Mouse (Mus musculus) ES-E14 (cell line): ENCODE results near the gene Pax4. TPM values are rescaled to one million over a fixed set of nuclear protein-coding genes. Genes with fewer than 3 reads are reported as not detected.
A peak's percentile ranks its signal among the peaks of the same experiment; 100 is the strongest.

ENCODE experiments used
- DNase-seq: peaks from one replicate; pipeline ENCODE4 v3.0.0-alpha.2; 2013; ENCODE audit warnings: low read depth, low spot score
- H3K27ac ChIP-seq: 2 replicates; pipeline ENCODE4 v1.5.1; 2012; ENCODE audit warnings: low read depth, mild to moderate bottlenecking, low read length, moderate library complexity, mixed read lengths; ENCODE audit not compliant: poor library complexity, insufficient read depth, severe bottlenecking
- H3K36me3 ChIP-seq: 2 replicates; pipeline ENCODE4 v1.6.1; 2012; ENCODE audit warnings: mild to moderate bottlenecking, low read length, moderate library complexity, mixed read lengths; ENCODE audit not compliant: control insufficient read depth, poor library complexity, insufficient read depth, severe bottlenecking
- H3K4me1 ChIP-seq, 2 experiments: fragments of 150-350 bp in 1 of 2; sonication (generic) in 1 of 2; 2 replicates each; pipeline ENCODE4 v1.6.1; 2012; ENCODE audit warnings: low read length in 2 of 2, mild to moderate bottlenecking in 1 of 2, mixed read lengths in 1 of 2; ENCODE audit not compliant: control insufficient read depth in 2 of 2, insufficient read depth in 2 of 2, poor library complexity in 1 of 2
- H3K4me3 ChIP-seq, 2 experiments: fragments of 150-350 bp in 1 of 2; sonication (generic) in 1 of 2; 2 replicates each; pipeline ENCODE4 v1.5.1; 2012; ENCODE audit warnings: low read length in 2 of 2, low read depth in 1 of 2, mild to moderate bottlenecking in 1 of 2, mixed read lengths in 1 of 2; ENCODE audit not compliant: insufficient read depth in 1 of 2, poor library complexity in 1 of 2, severe bottlenecking in 1 of 2
- H3K9ac ChIP-seq: 2 replicates; pipeline ENCODE4 v1.6.1; 2012; ENCODE audit warnings: low read depth, mild to moderate bottlenecking, low read length, mixed read lengths; ENCODE audit not compliant: poor library complexity, insufficient read depth, severe bottlenecking
- H3K9me3 ChIP-seq: fragments of 150-350 bp; sonication (generic); 2 replicates; pipeline ENCODE4 v1.6.1; 2012; ENCODE audit warnings: low read depth, mild to moderate bottlenecking, low read length; ENCODE audit not compliant: control insufficient read depth, insufficient read depth
- CHD2 ChIP-seq: IDR thresholded peaks from 2 replicates; pipeline ENCODE4 v1.6.1; 2014; ENCODE audit warnings: mild to moderate bottlenecking, low read depth, low read length, inconsistent platforms
- HCFC1 ChIP-seq: IDR thresholded peaks from 2 replicates; pipeline ENCODE4 v1.6.1; 2012; ENCODE audit warnings: low read length, inconsistent platforms, borderline replicate concordance; ENCODE audit not compliant: insufficient read depth
- MAFK ChIP-seq: IDR thresholded peaks from 2 replicates; pipeline ENCODE4 v1.6.1; 2014; ENCODE audit warnings: mild to moderate bottlenecking, low read depth, low read length, inconsistent platforms; ENCODE audit not compliant: insufficient read depth
- ZC3H11A ChIP-seq: IDR thresholded peaks from 2 replicates; pipeline ENCODE4 v1.6.1; 2012; ENCODE audit warnings: low read depth, mild to moderate bottlenecking, inconsistent platforms, low read length, borderline replicate concordance
- ZNF384 ChIP-seq: IDR thresholded peaks from 2 replicates; pipeline ENCODE4 v1.6.1; 2012; ENCODE audit warnings: low read depth, low read length, inconsistent platforms
- in situ Hi-C, 2 experiments: fragments of 600-800 bp; cut with MboI; formaldehyde crosslinking; loops; one replicate each; pipeline ENCODE4 v1.15.1; 2025; ENCODE audit warnings: low sequenced_read_pairs in 2 of 2, inconsistent platforms in 1 of 2; ENCODE audit not compliant: unreplicated experiment in 2 of 2
- total RNA-seq: library from RNA; depleted of rRNA; stranded (reverse); fragments of 300-350 nt; gene quantifications from 2 replicates; pipeline ENCODE4 v1.2.3, GENCODE M21; 2012

Pax4 gene
- total RNA-seq, 1 experiment: not detected

GRCm38 (mm10) chr6:28431538-28431855 is 17.7 kb downstream of the Pax4 start:
- no peaks in the 10 kb centered on the region for H3K36me3 ChIP-seq
- in situ Hi-C loops: no loop called here
- DNase-seq: no peak
- no peaks in the 10 kb centered on the region for H3K9me3 ChIP-seq
- no peaks in the 10 kb centered on the region for H3K4me1 ChIP-seq
- H3K9ac ChIP-seq: no peak overlapping the region
- H3K4me3 ChIP-seq: no peak overlapping the region
- TF ChIP-seq ZNF384 (no peak), HCFC1 (no peak), CHD2 (no peak), ZC3H11A (no peak), MAFK (no peak)
- H3K27ac ChIP-seq: no peak overlapping the region

DNA sequence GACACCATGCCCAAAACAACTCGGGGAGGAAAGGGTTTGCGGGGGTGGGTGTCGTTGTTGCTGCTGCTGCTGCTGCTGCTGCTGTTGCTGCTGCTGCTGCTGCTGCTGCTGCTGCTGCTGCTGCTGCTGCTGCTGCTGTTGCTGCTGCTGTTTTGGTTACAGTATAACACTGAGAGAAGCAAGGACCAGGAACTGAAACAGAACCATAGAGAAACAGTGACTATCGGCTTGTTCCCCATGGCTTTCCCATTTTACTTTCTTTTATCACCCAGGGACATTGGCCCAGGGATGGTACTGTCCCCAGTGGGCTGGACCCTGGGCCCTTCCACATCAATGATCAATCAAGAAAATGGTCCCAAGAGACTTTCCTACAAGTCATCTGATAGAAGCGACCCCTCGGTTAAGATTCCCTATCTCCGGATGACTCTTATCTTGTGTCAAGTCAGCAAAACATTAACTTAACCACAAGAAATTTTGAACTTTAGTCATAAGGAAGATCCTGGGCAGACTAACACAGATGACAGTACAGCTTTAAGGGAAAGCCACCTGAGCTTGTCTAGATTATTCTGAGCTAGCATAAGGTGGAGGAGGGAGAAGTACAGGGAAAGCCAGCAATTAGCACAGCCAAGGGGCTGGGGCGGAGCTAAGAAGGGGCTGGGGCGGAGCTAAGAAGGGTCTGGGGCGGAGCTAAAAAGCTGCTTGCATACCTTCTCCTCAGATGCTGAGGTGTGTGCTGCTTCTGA is 18.2 kb downstream of the Pax4 start:
- H3K9me3 ChIP-seq: no peaks in the 10 kb centered on the region
- H3K36me3 ChIP-seq: peaks cover 2% of the 10 kb centered on the region; the same call in 1 of the 2 replicates
- H3K27ac ChIP-seq: no peak overlapping the region
- H3K9ac ChIP-seq: no peak overlapping the region
- H3K4me3 ChIP-seq: no peak overlapping the region
- TF ChIP-seq MAFK: peak; percentile 66; the same call in 1 of the 2 replicates
- no peak for TF ChIP-seq CHD2
- in situ Hi-C loops: no loop called here
- DNase-seq: no peak
- H3K4me1 ChIP-seq: no peaks in the 10 kb centered on the region

DNA sequence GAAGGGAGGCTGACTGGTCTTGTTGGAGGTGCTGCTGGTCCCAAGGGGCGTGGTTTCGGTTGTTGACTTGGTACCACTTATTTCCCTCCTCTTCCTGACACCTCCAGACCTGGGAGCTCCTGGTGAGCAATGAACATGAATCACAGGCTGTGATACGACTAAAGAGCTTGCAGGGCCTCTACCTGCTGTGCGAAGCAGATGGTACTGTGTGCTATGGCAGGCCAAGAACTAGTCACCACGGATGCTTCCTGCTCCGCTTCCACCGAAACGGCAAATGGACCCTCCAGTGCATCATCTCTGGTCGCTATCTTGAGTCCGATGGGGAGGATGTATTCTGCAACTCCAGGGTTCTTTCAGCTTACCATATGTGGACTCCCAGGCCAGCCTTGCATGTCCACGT is 19.3 kb downstream of the Pax4 start:
- DNase-seq: no peak
- TF ChIP-seq CHD2 (no peak), HCFC1 (no peak), MAFK (no peak), ZC3H11A (no peak), ZNF384 (no peak)
- Histone ChIP-seq H3K4me3 (no peak overlapping the region), H3K4me1 (no peaks in the 10 kb centered on the region), H3K9ac (no peak overlapping the region), H3K9me3 (no peaks in the 10 kb centered on the region), H3K27ac (no peak overlapping the region), H3K36me3 (peaks cover 7% of the 10 kb centered on the region; the same call in 1 of the 2 replicates)
- in situ Hi-C loops: no loop called here

- TF ChIP-seq ZC3H11A (no peak), ZNF384 (no peak)
- Histone ChIP-seq H3K36me3 (peaks cover 7% of the 10 kb centered on the region; the same call in 1 of the 2 replicates), H3K9me3 (no peaks in the 10 kb centered on the region), H3K4me3 (no peak within 1 kb of the TSS), H3K4me1 (0 out of 4 replicates have a peak, but pooled peaks cover 0 to 2% of the 10 kb centered on the region in 2 experiments), H3K9ac (no peak within 1 kb of the TSS), H3K27ac (no peak within 1 kb of the TSS)
- no peak for DNase-seq
- in situ Hi-C loops: no loop called here
Observed at GRCm38 (mm10) chr6:28428290-28428689, 20.9 kb downstream of the Pax4 start, which contains the start of gene Gcc1. TSS of gene Gcc1 (minus strand) at chr6:28428390.
